Mouse (Mus musculus) stomach, postnatal 0 days (tissue): ENCODE measurements around the gene Pex12.
A peak's percentile ranks its signal among the peaks of the same experiment; 100 is the strongest.

Experiments
- CTCF ChIP-seq: IDR thresholded peaks from 2 replicates; pipeline ENCODE4 v1.5.1; 2016; ENCODE audit warnings: antibody characterized with exemption, low read depth, mild to moderate bottlenecking, moderate library complexity
- EP300 ChIP-seq: optimal IDR thresholded peaks from 2 replicates; pipeline ENCODE3; 2016; ENCODE audit warnings: antibody characterized with exemption

DNA sequence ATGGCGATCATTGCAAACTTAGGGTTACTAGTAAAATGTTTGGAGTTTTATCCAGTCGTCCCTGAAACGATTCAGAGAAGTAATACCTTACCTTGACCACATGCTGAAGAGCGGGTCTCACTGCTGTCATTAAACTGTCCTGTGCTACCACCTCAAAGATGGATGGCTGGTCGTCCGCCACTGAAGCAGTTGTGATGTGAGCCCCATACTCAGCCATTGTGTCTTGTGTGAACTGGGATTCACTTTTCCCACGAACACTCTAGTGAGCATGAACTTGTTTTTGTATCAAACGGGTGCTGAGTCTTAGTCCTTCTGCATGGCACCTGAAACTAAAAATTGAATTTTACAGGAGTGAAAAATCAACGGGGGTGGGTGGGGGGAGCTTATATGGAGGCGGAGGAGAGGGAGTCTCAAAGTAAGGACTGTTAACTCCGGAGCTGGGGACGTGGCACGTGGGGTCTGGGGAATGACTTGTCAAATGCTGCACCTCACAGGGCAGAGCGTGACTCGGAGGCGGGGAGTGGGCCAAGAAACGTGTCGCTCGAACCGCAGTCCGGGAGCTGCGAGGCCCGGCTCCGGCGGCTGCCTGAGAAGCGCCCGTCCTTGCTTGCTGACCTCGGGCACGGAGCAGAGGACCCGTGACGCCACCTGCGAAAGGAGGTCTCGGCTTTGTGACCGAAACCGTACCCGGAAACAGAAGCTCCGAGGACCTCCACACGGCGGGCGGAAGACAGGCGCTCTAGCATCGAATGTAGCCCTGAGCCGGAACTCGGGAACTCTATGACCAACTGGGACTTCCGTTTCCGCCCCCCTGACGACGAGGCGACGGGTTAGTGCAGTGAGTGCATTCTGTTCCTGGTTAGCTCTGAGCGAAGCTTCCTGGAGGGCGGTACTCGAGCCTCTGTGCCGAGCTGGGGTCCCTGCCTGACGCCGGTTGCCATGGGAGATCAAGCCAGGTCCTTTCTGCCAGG is 3.9 kb downstream of the Pex12 start, which contains the start of gene Ap2b1:
- peak; percentile 3; the same call in 1 of the 2 replicates for TF ChIP-seq CTCF
- no peak for TF ChIP-seq EP300
